Mouse (Mus musculus) liver, embryonic 16.5 days (tissue): ENCODE data around the gene Egf. TPM values are rescaled to one million over a fixed set of nuclear protein-coding genes. Genes with fewer than 3 reads are reported as not detected.

Experiments
- ATAC-seq: fragments of 200-750 bp; cut with Nextera tagmentation; 2 replicates; pipeline ENCODE4 v1.8.0; 2017; ENCODE audit warnings: low read depth, mild to moderate bottlenecking, moderate number of reproducible peaks, moderate library complexity
- H3K27ac ChIP-seq: fragments of 300-500 bp; sonication (generic); 2 replicates; pipeline ENCODE4 v1.5.1; 2014; ENCODE audit warnings: mild to moderate bottlenecking, low read length
- H3K27me3 ChIP-seq: fragments of 300-500 bp; sonication (generic); 2 replicates; pipeline ENCODE4 v1.6.1; 2014; ENCODE audit warnings: low read depth, low read length, mixed read lengths; ENCODE audit not compliant: control insufficient read depth, insufficient read depth
- H3K36me3 ChIP-seq: fragments of 300-500 bp; sonication (generic); 2 replicates; pipeline ENCODE4 v1.6.1; 2014; ENCODE audit warnings: mild to moderate bottlenecking; ENCODE audit not compliant: control insufficient read depth, insufficient read depth
- H3K4me1 ChIP-seq: fragments of 300-500 bp; sonication (generic); 2 replicates; pipeline ENCODE4 v1.6.1; 2014; ENCODE audit warnings: low read depth, low read length, mixed read lengths; ENCODE audit not compliant: control insufficient read depth
- H3K4me2 ChIP-seq: fragments of 300-500 bp; sonication (generic); 2 replicates; pipeline ENCODE4 v1.6.1; 2014; ENCODE audit warnings: low read depth, low read length, mixed read lengths
- H3K4me3 ChIP-seq: fragments of 300-500 bp; sonication (generic); 2 replicates; pipeline ENCODE4 v1.5.1; 2014; ENCODE audit warnings: low read depth, mild to moderate bottlenecking, low read length
- H3K9ac ChIP-seq: fragments of 300-500 bp; sonication (generic); 2 replicates; pipeline ENCODE4 v1.6.1; 2014; ENCODE audit warnings: low read depth, low read length
- H3K9me3 ChIP-seq: fragments of 300-500 bp; sonication (generic); replicated peaks from 2 replicates; pipeline ENCODE4 v1.6.1; 2016; ENCODE audit warnings: low read length; ENCODE audit not compliant: control insufficient read depth
- WGBS: fragments of 180-500 bp; shearing (Covaris S2); extraction: QIAGEN DNeasy Blood & Tissue Kit; methylation state at CpG from one replicate; pipeline ENCODE4 v1.1.7; 2014; ENCODE audit not compliant: insufficient replicate concordance; 5-methylcytosine and 5-hydroxymethylcytosine counted together
- polyA plus RNA-seq: library from polyadenylated mRNA; unstranded; fragments of >200 nt; fragmentation: Nextera tagmentation; extraction: Ambion mirVana; gene quantifications from 2 replicates; pipeline ENCODE4 v1.2.1, GENCODE M21; 2015

Egf gene
- polyA plus RNA-seq: 0.28 and 0.36 TPM in 2 replicates

- H3K4me1 ChIP-seq: no peaks in the 10 kb centered on the region
- H3K36me3 ChIP-seq: no peaks in the 10 kb centered on the region
- no peaks in the 10 kb centered on the region for H3K9me3 ChIP-seq
- ATAC-seq: no peak
- H3K9ac ChIP-seq: no peak within 1 kb of the TSS
- peak within 1 kb of the TSS; percentile 31 for H3K4me2 ChIP-seq
- peak within 1 kb of the TSS; percentile 1; the same call in 1 of the 2 replicates for H3K4me3 ChIP-seq
- H3K27ac ChIP-seq: no peak within 1 kb of the TSS
- WGBS: 8% methylated on average over 20 of the region's 20 CpGs
- no peaks in the 10 kb centered on the region for H3K27me3 ChIP-seq
Observed at GRCm38 (mm10) chr3:129754650-129755604, at the start of gene Egf. Gene Egf, minus strand, starts transcription at chr3:129755316.

DNA sequence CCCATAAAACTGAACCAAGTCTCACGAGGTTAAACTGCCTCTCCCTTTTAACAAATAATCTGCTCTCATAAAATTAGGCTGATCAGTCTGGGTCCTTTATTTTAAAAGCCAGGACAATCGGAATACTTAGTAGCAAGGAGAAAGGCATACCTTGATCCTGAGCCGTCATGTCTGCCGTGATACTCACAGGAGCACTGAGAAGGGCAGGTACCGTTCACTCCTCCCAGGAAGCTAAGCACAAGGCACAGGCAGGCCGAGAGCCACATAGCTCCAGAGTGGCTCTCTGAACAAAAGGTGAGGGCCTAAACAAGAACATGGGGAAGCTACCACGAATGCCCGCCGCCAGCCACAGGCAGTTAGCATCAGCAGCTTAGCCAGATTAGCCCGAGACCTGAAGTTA, 48.6 kb upstream of the Egf start, which contains the start of gene Lrit3:
TSS of gene Lrit3 (minus strand) at position 266 of the 400 bp plus-strand sequence.
- H3K36me3 ChIP-seq: no peaks in the 10 kb centered on the region
- no peak within 1 kb of the TSS for H3K9ac ChIP-seq
- no peak for ATAC-seq
- WGBS: 68% methylated on average over 10 of the region's 10 CpGs
- no peak within 1 kb of the TSS for H3K4me2 ChIP-seq
- no peak within 1 kb of the TSS for H3K27ac ChIP-seq
- no peak within 1 kb of the TSS for H3K4me3 ChIP-seq
- no peaks in the 10 kb centered on the region for H3K4me1 ChIP-seq
- H3K9me3 ChIP-seq: no peaks in the 10 kb centered on the region
- no peaks in the 10 kb centered on the region for H3K27me3 ChIP-seq

DNA sequence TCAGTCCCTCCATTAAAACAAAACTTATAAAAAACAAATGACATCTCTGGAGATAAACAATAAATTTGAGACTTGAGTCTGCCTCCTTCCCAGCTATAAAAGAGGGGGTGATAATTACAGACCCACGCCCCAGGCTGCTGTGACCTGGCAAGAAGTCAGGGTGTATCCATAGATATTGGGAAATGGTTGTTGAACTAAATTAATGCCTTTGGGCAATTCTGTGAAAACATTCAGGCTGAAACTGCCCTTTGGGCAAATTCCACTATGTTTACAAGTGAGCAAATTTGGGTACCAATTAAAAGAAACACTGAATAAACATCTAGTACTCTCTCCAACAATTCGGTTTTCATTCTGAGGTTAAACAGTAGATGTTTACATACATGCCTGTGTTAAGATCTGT, 43.9 kb upstream of the Egf start:
- Histone ChIP-seq H3K9me3 (no peaks in the 10 kb centered on the region), H3K4me2 (no peak overlapping the region), H3K9ac (no peak overlapping the region), H3K4me1 (no peaks in the 10 kb centered on the region), H3K27ac (no peak overlapping the region), H3K36me3 (no peaks in the 10 kb centered on the region), H3K27me3 (no peaks in the 10 kb centered on the region), H3K4me3 (no peak overlapping the region)
- 59% methylated on average over 2 of the region's 2 CpGs for WGBS
- no peak for ATAC-seq

GRCm38 (mm10) chr3:129798551-129798950, 43.4 kb upstream of the Egf start:
- no peak for ATAC-seq
- no peaks in the 10 kb centered on the region for H3K4me1 ChIP-seq
- H3K27ac ChIP-seq: no peak overlapping the region
- H3K9ac ChIP-seq: no peak overlapping the region
- H3K4me2 ChIP-seq: no peak overlapping the region
- no peaks in the 10 kb centered on the region for H3K27me3 ChIP-seq
- WGBS: 58% methylated on average over 11 of the region's 11 CpGs
- no peaks in the 10 kb centered on the region for H3K9me3 ChIP-seq
- H3K4me3 ChIP-seq: no peak overlapping the region
- H3K36me3 ChIP-seq: no peaks in the 10 kb centered on the region

- H3K4me1 ChIP-seq: no peaks in the 10 kb centered on the region
- H3K4me3 ChIP-seq: no peak overlapping the region
- H3K9ac ChIP-seq: no peak overlapping the region
- 56% methylated on average over 5 of the region's 5 CpGs for WGBS
- H3K27me3 ChIP-seq: no peaks in the 10 kb centered on the region
- H3K4me2 ChIP-seq: no peak overlapping the region
- H3K9me3 ChIP-seq: no peaks in the 10 kb centered on the region
- no peak for ATAC-seq
- no peak overlapping the region for H3K27ac ChIP-seq
- H3K36me3 ChIP-seq: no peaks in the 10 kb centered on the region
Observed at GRCm38 (mm10) chr3:129797341-129797740, 42.2 kb upstream of the Egf start.

DNA sequence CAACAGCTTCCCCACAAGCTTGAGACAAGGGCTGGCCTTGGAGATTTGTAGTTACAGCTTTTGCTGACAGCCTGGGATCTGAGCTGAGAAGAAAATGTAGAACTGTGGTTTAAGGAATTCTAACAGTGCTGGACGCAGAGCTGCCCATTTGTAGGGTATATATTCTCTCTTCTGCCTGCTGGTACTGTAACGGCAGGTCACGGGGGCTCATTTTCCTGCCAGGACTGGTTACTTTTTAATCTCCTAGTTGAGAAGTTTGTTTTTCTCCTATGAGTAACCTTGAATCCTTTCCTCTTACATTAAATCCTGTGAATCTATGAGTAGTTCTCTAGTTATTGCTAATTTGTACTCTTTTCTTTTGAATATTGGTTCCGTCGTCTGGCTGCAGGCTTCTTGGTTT, 38.7 kb upstream of the Egf start:
- Histone ChIP-seq H3K27ac (no peak overlapping the region), H3K27me3 (no peaks in the 10 kb centered on the region), H3K4me2 (no peak overlapping the region), H3K36me3 (no peaks in the 10 kb centered on the region), H3K9me3 (no peaks in the 10 kb centered on the region), H3K4me3 (no peak overlapping the region), H3K9ac (no peak overlapping the region), H3K4me1 (no peaks in the 10 kb centered on the region)
- no peak for ATAC-seq
- 73% methylated on average over 5 of the region's 5 CpGs for WGBS

DNA sequence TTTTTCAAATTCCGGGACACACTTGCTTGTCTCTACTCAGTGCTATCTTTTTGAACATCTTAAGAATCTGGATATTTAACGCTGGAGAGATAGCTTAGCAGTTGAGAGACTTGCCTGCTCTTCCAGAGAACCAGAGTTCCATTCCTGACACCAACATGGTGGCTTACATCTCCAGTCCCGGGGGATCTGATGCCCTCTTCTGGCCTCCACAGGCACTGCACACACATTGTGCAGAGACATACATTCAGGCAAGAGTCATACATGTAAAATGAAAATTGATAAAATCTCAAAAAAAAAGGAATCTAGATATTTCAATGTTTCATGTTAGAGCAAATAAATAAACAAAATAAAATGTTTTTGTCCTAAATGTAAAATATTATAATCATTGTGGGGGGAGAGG, 27.6 kb upstream of the Egf start:
- Histone ChIP-seq H3K9me3 (no peaks in the 10 kb centered on the region), H3K27me3 (no peaks in the 10 kb centered on the region), H3K9ac (no peak overlapping the region), H3K27ac (no peak overlapping the region), H3K4me2 (no peak overlapping the region), H3K4me3 (no peak overlapping the region), H3K4me1 (no peaks in the 10 kb centered on the region), H3K36me3 (no peaks in the 10 kb centered on the region)
- no peak for ATAC-seq
- 55% methylated on average over 3 of the region's 3 CpGs for WGBS

GRCm38 (mm10) chr3:129781435-129781834, 26.3 kb upstream of the Egf start:
- 61% methylated on average over 10 of the region's 10 CpGs for WGBS
- Histone ChIP-seq H3K27me3 (no peaks in the 10 kb centered on the region), H3K4me1 (no peaks in the 10 kb centered on the region), H3K9me3 (no peaks in the 10 kb centered on the region), H3K4me3 (no peak overlapping the region), H3K4me2 (no peak overlapping the region), H3K36me3 (no peaks in the 10 kb centered on the region), H3K27ac (no peak overlapping the region), H3K9ac (no peak overlapping the region)
- ATAC-seq: no peak

- Histone ChIP-seq H3K27me3 (no peaks in the 10 kb centered on the region), H3K4me1 (no peaks in the 10 kb centered on the region), H3K4me2 (no peak overlapping the region), H3K9ac (no peak overlapping the region), H3K9me3 (no peaks in the 10 kb centered on the region), H3K36me3 (no peaks in the 10 kb centered on the region), H3K4me3 (no peak overlapping the region), H3K27ac (no peak overlapping the region)
- no peak for ATAC-seq
- 54% methylated on average over 6 of the region's 6 CpGs for whole genome bisulfite sequencing
Observed at GRCm38 (mm10) chr3:129771210-129771609, 16.1 kb upstream of the Egf start.
